Mouse (Mus musculus): ENCODE measurements around the gene Psmc5. TPM values are rescaled to one million over a fixed set of nuclear protein-coding genes. Genes with fewer than 3 reads are reported as not detected.

Psmc5 gene
- polyA plus RNA-seq, 1 experiment from 2014 or later = 324 TPM

Other genes with a start within 250 kb of the Psmc5 start
- gene Kcnh6, start 248.0 kb upstream of the Psmc5 start, polyA plus RNA-seq (2015; fragmentation: Nextera tagmentation; extraction: Ambion mirVana) = 0.75 and 0.90 TPM in 2 replicates
- gene Dcaf7, start 219.3 kb upstream of the Psmc5 start, polyA plus RNA-seq (2015; fragmentation: Nextera tagmentation; extraction: Ambion mirVana) = 118 and 119 TPM in 2 replicates
- 8.3 and 9.6 TPM in 2 replicates for gene Taco1, start 190.1 kb upstream of the Psmc5 start, polyA plus RNA-seq (2015; fragmentation: Nextera tagmentation; extraction: Ambion mirVana)
- gene Map3k3, start 171.5 kb upstream of the Psmc5 start, polyA plus RNA-seq (2015; fragmentation: Nextera tagmentation; extraction: Ambion mirVana) = 12.5 and 14.5 TPM in 2 replicates
- 1.7 TPM in 1 of 2 replicates, not detected in the other for gene Gm10840, start 95.3 kb upstream of the Psmc5 start, polyA plus RNA-seq (2015; fragmentation: Nextera tagmentation; extraction: Ambion mirVana)
- 211 TPM in 2 replicates for gene Limd2, start 95.3 kb upstream of the Psmc5 start, polyA plus RNA-seq (2015; fragmentation: Nextera tagmentation; extraction: Ambion mirVana)
- 33.8 and 36.9 TPM in 2 replicates for gene Strada, start 54.0 kb upstream of the Psmc5 start, polyA plus RNA-seq (2015; fragmentation: Nextera tagmentation; extraction: Ambion mirVana)
- 96.2 and 101 TPM in 2 replicates for gene Ccdc47, start 39.8 kb upstream of the Psmc5 start, polyA plus RNA-seq (2015; fragmentation: Nextera tagmentation; extraction: Ambion mirVana)
- gene Ddx42, start 39.2 kb upstream of the Psmc5 start, polyA plus RNA-seq (2015; fragmentation: Nextera tagmentation; extraction: Ambion mirVana) = 101 and 105 TPM in 2 replicates
- gene Ftsj3, start 75 bp upstream of the Psmc5 start, polyA plus RNA-seq (2015; fragmentation: Nextera tagmentation; extraction: Ambion mirVana) = 39.3 and 40.3 TPM in 2 replicates
- gene Smarcd2, start 16.8 kb downstream of the Psmc5 start, polyA plus RNA-seq (2015; fragmentation: Nextera tagmentation; extraction: Ambion mirVana) = 10.8 and 11.4 TPM in 2 replicates
- gene Tcam1, start 20.5 kb downstream of the Psmc5 start, polyA plus RNA-seq (2015; fragmentation: Nextera tagmentation; extraction: Ambion mirVana) = 0.16 and 0.18 TPM in 2 replicates
- not detected in 2 replicates for gene Gh, start 45.7 kb downstream of the Psmc5 start, polyA plus RNA-seq (2015; fragmentation: Nextera tagmentation; extraction: Ambion mirVana)
- 0.50 and 0.66 TPM in 2 replicates for gene Cd79b, start 58.6 kb downstream of the Psmc5 start, polyA plus RNA-seq (2015; fragmentation: Nextera tagmentation; extraction: Ambion mirVana)
- gene Scn4a, start 97.1 kb downstream of the Psmc5 start, polyA plus RNA-seq (2015; fragmentation: Nextera tagmentation; extraction: Ambion mirVana) = 0.05 TPM in 1 of 2 replicates, not detected in the other
- gene Prr29, start 109.3 kb downstream of the Psmc5 start, polyA plus RNA-seq (2015; fragmentation: Nextera tagmentation; extraction: Ambion mirVana) = not detected in 2 replicates
- gene Icam2, start 131.9 kb downstream of the Psmc5 start, polyA plus RNA-seq (2015; fragmentation: Nextera tagmentation; extraction: Ambion mirVana) = 8.5 and 10.7 TPM in 2 replicates
- 6.5 and 6.7 TPM in 2 replicates for gene Ern1, start 231.7 kb downstream of the Psmc5 start, polyA plus RNA-seq (2015; fragmentation: Nextera tagmentation; extraction: Ambion mirVana)